Mouse (Mus musculus) kidney, postnatal 4 days (tissue): Measurements from ENCODE around the gene Usp19.
A peak's percentile ranks its signal among the peaks of the same experiment; 100 is the strongest.

ENCODE experiments used
- DNase-seq, 2 experiments: peaks; one replicate each; pipeline ENCODE4 v3.0.0; 2021; ENCODE audit warnings: mixed read lengths in 2 of 2

Usp19 gene

GRCm38 (mm10) chr9:108499231-108499630, 8.8 kb downstream of the Usp19 start:
- DNase-seq, result no peak

GRCm38 (mm10) chr9:108499943-108500342, 9.5 kb downstream of the Usp19 start:
- no peak for DNase-seq

- no peak for DNase-seq
Measured at GRCm38 (mm10) chr9:108506901-108507300, 16.5 kb downstream of the Usp19 start.

- peak; percentile 96 to 98 for DNase-seq
Measured at GRCm38 (mm10) chr9:108507619-108508434, 17.4 kb downstream of the Usp19 start, which contains the start of gene Qars. TSS of gene Qars (plus strand) at chr9:108507706.

GRCm38 (mm10) chr9:108508776-108509175, 18.4 kb downstream of the Usp19 start:
- no peak for DNase-seq

GRCm38 (mm10) chr9:108516380-108517251, 26.2 kb downstream of the Usp19 start, which contains the start of gene Qrich1:
TSS of gene Qrich1 (plus strand) at chr9:108516806.
- peak; percentile 95 to 97 for DNase-seq

- peak; percentile 91 to 94 for DNase-seq
Measured at GRCm38 (mm10) chr9:108517253-108517930, 27.0 kb downstream of the Usp19 start.

GRCm38 (mm10) chr9:108517931-108518332, 27.5 kb downstream of the Usp19 start:
- peak; percentile 58 to 67 for DNase-seq

- no peak for DNase-seq
Measured at GRCm38 (mm10) chr9:108521604-108522003, 31.2 kb downstream of the Usp19 start.

GRCm38 (mm10) chr9:108523341-108523740, 32.9 kb downstream of the Usp19 start:
- no peak for DNase-seq

- DNase-seq, result no peak
Measured at GRCm38 (mm10) chr9:108525400-108525799, 35.0 kb downstream of the Usp19 start.

GRCm38 (mm10) chr9:108530954-108531353, 40.6 kb downstream of the Usp19 start:
- no peak for DNase-seq

GRCm38 (mm10) chr9:108531496-108531895, 41.1 kb downstream of the Usp19 start:
- DNase-seq, result no peak

- no peak for DNase-seq
Measured at GRCm38 (mm10) chr9:108540846-108541245, 50.4 kb downstream of the Usp19 start.

GRCm38 (mm10) chr9:108545986-108546385, 55.6 kb downstream of the Usp19 start:
- DNase-seq, result no peak

GRCm38 (mm10) chr9:108546875-108547274, 56.5 kb downstream of the Usp19 start:
- no peak for DNase-seq
